Mouse (Mus musculus): ENCODE results near the gene AI837181.
A peak's percentile ranks its signal among the peaks of the same experiment; 100 is the strongest.

Gene AI837181

GRCm38 (mm10) chr19:5418750-5419466, 6.0 kb upstream of the AI837181 start:
- no peak for DNase-seq

DNA sequence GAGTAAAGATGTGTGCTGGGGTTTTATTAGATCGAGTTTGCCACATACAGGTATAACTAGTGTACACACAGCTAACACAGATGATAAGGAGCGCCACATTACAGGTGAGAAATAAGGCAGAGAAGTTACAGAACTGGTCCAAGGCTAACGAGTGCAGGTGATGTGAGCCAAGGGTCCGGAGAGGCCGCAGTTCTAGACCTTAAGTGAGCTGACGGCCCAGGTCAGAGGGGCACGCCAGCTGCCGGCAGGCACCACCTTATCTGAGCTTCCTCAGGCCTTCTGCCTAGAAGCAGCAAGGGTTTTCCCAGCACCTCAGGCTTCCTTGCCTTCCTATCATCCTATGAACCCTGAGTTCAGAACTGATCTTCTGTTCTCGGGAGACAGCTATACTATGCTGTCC, 5.3 kb upstream of the AI837181 start:
- DNase-seq, result no peak

DNA sequence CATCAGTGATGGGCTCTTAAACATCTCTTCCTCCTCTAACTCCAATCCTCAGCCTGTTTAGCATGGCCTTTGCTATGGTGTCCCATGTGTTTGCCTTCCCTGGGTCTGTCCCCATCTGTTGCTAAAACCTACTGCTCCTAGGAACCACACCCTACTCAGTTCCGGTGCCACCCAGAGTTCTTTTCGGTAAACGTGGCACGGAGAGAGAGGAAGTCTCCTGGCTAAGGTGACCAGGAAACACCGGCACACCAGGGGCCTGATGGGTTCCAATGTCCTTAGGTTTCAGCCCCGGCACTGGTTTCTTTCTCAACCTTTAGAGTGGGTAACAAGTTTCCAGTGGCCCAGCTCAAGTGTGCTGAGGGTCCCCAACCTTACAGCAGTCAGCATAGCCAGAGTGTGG, 4.4 kb upstream of the AI837181 start:
- DNase-seq, result no peak

- peak; percentile 1 for DNase-seq
Observed at GRCm38 (mm10) chr19:5421784-5422183, 3.2 kb upstream of the AI837181 start.

GRCm38 (mm10) chr19:5422267-5422666, 2.7 kb upstream of the AI837181 start:
- DNase-seq, result no peak

DNA sequence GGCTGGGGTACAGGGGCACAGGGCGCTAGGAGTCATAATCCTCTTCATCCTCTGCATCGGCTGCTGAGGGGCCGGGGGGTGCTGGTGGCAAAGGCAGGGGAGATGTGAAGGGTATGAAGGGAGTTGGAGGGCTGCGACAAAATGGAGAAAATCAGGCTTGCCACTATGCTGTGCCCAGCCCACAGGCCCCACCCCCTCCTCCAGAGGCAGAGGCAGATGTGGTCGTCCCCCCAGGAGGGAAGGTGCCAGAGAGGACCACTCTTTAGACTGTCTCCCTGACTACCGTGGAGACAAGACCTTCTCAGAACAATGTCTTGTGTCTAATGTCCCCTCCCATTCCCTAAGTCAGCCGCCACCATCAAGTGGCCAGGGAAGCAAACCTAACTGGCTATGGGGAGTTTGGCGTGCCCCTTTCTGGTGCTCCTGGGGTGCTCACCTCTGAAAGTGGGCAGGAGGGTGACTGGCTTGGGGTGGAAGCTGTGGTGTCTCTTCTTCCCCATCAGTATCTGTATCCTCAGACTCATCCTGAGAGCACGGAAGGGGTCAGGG, 2.0 kb upstream of the AI837181 start:
- peak; percentile 12 for DNase-seq

- DNase-seq, result no peak
Observed at GRCm38 (mm10) chr19:5423561-5423960, 1.4 kb upstream of the AI837181 start.

DNA sequence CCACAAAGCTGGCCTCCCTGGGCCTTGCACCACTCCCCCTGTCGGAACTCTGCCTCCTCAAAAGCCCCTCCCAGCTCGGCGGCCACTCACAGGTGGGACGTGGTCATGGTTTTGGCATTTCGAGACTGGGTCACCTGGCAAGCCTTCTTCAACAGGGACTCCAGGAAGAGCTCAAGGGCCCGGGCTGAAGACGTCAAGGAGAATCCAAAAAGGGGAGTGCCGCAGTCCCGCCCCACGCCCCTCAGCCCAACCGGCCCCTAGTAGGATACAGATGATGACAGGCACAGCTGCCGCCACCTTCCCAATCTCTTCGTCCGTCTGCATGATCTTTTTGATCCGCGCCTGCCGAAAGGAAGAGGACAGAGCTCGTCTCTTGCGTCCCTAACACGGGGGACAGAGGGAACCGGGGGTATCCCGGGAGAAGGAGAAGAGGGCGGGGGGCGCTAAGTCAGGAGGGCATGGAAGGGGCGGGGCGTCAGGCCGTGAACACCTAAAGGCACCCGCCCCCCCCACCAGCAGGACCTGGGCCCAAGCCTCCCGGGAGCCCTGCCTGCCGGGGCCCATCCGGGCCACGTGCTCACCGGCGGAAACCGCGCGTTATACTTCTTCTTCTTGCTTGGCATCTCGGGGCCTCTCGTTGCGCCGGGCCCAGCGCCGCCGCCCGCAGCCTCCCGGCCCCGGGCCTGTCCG, 707 bp upstream of the AI837181 start:
- DNase-seq, result peak; percentile 90

DNA sequence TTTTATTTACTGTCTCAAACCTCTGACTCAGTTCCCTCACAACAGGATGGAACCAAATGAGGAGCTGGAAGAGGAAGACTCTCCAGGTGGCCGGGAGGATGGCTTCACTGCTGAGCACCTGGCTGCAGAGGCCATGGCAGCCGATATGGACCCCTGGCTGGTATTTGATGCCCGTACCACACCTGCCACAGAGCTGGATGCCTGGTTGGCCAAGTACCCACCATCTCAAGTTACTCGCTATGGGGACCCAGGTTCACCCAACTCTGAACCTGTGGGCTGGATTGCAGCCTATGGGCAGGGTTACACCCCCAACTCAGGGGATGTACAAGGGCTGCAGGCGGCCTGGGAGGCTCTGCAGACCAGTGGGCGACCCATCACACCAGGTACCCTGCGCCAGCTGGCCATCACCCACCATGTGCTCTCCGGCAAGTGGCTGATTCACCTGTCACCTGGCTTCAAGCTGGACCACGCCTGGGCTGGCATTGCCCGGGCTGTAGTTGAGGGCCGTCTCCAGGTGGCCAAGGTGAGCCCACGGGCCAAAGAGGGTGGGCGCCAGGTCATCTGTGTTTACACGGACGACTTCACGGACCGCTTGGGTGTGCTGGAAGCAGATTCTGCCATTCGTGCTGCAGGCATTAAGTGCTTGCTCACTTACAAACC, 1.1 kb downstream of the AI837181 start:
- DNase-seq, result no peak

DNA sequence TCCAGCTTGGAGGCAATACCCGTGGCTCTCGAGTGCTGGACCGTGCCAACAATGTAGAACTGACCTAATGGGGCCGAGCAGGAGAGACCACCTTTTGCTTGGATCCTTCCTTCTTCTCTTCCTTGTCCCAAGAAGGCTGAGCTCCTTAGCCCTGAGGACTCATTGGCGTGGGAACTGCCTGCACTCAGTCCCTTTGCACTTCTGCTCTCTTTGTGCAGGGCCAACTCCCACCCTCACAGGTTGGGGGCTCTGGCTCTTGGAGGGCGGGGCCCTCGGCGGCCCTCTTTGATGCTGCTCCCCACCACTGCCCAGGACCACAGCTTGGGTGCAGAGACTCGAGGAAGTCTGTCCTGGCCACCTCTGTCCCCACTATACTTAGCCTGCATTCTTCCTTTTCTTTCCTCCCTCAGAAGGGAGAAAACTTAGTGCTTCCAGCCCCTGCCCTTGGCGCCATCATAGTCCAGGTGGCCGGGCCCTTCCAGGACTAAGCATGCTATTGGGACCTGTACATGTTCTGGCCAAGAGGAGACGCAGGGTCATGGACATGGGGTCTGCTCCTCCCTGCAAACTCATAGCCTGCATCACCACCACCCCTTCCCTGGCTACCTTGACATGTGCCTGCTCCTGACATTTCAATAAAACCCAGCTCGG, 1.8 kb downstream of the AI837181 start:
- no peak for DNase-seq

DNA sequence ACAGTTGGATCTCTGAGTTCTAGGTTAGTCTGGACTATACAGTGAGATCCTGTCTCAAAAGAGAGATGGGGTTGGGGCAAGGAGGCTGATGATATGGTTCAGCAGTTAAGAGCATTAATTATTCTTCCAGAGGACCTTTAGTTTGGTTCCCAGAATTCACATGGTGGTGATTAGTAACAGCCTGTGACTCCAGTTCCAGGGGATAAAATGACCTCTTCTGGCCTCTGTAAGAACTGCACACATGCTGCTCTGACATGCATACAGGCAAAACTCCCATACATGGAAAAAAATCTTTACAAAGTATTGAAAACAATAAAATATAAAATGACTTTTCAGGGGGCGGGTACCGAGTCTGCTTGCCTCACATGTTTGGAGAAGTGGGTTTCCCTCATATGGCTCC, 3.1 kb downstream of the AI837181 start:
- DNase-seq, result peak; percentile 76

DNA sequence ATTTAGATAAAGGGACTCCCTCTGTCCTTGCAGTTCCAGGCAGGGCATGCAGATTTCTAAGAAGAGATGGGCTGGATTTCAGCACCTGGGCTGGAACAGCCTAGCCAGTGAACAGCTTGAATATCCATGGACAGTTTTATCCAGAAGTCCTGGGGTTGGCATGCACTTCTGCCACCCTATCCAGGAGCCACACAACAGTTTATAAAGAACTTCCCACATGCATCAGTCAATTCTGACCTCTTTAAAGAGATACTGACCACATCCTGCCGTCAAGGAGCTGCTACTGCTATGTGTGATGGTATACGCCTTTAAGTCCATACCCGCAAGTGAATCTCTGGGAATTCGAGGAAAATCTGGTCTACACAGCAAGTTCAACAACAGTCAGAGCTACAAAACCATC, 4.3 kb downstream of the AI837181 start:
- DNase-seq, result no peak

GRCm38 (mm10) chr19:5429806-5430205, 4.9 kb downstream of the AI837181 start:
- no peak for DNase-seq

DNA sequence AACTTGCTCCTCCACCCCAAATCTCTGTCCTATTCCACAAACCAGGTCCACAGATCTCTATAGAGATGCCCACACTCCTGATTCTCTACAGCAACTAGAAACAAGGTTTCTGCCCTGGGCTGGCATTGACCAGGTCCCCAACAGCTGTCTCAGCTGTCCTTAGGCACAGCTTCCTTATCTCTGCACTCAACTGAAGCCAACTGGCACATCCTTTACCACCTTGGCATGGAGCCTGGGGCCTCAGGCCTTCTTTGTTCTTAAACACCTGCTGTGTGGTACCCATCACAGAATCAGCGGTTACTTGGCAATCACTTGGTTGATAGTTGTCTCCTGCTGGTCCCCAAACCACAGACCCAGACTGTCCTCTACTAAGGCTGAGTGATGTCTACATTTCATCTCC, 5.5 kb downstream of the AI837181 start:
- DNase-seq, result no peak

DNA sequence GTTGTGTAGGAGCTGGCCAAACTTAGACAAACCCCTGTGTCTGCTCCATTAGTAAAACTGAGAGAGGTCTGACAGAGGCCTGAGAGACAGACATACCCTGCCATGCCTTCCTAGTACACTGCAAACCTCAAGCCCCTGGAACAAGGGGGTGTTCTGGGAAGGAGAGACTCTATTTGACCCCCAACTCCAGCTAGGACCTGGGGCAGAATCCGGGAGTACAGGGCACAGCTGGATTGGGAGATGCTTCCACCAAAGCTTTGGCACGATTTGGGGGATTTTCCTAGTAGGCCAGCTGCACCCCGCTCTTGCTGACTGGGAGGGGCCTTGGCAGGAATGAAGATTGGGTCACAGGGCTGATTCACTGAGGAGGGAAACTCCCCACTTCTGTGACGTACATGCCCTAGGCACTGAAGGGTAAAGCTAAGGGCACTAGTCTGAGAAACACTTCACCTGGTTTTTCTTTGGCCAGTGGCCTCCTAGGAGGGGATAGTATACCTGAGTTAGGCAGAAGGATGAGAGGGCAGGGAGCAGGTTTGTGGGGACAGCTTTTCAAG, 7.0 kb downstream of the AI837181 start:
- DNase-seq, result peak; percentile 57

DNA sequence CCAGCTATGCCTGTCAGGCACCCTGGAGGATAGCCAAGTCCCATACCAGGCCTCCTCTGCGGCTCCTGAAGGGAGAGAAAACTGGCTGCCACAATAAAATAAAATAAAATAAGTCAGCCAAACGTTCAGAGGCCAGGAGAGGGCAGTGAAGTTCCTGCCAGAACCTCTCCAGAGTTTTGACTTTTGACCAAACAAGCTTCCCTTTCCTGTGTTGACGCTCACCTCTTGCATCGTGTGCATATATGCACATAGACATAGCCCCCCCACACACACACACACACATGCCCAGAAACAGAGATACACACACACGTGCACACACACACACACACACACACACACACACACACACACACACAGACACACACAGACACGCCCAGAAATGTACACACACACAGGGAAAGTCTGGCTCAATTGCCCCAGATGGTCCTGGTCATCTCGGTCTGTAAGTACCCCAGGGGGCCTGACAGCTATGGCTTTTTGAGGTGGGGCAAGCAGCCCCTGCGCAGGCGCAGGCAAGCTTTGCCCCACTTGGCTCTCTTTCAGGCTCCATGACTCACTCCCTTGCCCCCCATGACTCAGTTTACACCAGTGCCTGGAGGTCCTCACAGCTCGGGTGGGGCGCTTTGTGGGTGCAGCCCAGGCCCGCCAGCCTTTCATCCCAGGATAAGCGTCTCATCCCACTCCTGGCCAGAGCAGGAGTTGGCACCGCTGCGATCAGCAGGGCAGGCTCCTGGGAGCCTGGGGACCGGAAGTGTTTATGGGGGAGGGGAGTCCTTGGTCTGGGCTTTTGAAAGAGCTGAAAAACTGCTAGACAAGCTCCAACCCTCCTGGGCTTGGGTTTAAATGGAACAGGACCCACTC, 8.3 kb downstream of the AI837181 start:
- DNase-seq, result peak; percentile 82

GRCm38 (mm10) chr19:5433951-5434350, 9.0 kb downstream of the AI837181 start:
- no peak for DNase-seq

GRCm38 (mm10) chr19:5444371-5444908, 19.5 kb downstream of the AI837181 start:
- DNase-seq, result no peak

DNA sequence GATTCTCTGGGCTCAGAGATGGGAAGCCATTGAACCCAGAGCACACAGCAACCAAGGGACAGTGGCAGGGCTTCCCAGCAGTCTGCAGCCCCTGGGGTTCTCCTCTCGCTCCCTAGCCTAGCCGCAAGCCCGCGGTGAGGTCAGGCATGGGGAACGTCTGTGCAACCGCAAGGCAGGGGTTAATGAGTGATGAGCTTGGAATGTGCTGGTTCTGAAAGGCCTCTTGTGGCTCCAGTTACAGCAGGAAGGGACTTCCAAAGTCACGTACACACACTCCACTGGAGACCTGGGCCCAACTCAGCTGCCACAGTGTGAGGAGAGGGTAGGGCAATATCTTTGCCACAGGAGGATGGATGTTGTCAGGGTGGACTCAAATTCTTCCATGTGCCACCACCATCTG, 20.0 kb downstream of the AI837181 start:
- DNase-seq, result no peak

DNA sequence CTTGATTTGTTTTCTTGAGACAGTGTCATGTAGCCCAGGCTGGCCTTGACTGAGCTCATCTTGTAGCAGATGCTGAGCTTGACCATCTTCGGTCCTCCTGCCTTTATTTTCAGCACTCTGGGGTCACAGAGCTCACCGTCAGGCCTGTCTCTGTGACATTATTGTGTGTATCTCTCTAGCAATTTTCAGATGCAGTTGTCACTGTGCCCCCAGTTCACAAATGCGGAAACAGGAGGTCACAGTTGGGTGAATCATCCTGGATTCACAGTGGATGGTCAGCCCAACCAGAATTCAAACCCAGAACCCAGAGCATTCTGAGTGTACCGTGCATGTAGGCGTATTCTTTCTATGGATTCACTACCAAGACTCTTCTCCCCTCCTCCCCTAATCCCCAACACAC, 20.8 kb downstream of the AI837181 start:
- DNase-seq, result no peak

- DNase-seq, result peak; percentile 78
Observed at GRCm38 (mm10) chr19:5447515-5448353, 22.8 kb downstream of the AI837181 start, which contains the start of gene Fosl1. Gene Fosl1, plus strand, starts transcription at chr19:5447547.
